Mouse (Mus musculus) adrenal gland, postnatal 14 days (tissue): ENCODE results near the gene Ncs1. TPM values are rescaled to one million over a fixed set of nuclear protein-coding genes. Genes with fewer than 3 reads are reported as not detected.

Experiments used
- DNase-seq: peaks from one replicate; pipeline ENCODE4 v3.0.0; 2021; ENCODE audit warnings: mixed read lengths
- total RNA-seq: library from RNA; stranded (reverse); gene quantifications from 2 replicates; pipeline ENCODE4 v1.2.3, GENCODE M21; 2021

Gene Ncs1
- total RNA-seq, 1 experiment from 2014 or later, result 3.4 TPM

DNA sequence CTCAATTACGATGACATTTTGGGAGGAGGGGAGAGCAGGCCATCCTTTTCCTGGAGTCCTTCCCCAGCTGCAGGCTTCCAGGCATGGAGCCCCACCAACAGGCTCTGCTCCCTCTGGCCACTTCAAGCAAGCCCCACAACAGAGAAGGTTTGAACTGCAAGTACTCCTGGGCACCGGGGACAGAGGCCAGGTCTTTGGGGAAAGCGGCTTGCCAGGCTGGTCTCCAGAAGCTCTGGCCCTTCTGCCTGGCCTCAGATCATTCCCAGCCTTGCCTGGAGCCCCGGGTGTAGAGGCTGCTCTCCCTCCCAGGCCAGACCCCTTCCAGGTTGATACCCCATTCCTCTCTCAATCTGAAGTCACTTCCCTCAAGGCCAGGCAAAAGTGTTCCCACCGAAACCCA is 572 bp upstream of the Ncs1 start:
- peak; percentile 56 for DNase-seq

DNA sequence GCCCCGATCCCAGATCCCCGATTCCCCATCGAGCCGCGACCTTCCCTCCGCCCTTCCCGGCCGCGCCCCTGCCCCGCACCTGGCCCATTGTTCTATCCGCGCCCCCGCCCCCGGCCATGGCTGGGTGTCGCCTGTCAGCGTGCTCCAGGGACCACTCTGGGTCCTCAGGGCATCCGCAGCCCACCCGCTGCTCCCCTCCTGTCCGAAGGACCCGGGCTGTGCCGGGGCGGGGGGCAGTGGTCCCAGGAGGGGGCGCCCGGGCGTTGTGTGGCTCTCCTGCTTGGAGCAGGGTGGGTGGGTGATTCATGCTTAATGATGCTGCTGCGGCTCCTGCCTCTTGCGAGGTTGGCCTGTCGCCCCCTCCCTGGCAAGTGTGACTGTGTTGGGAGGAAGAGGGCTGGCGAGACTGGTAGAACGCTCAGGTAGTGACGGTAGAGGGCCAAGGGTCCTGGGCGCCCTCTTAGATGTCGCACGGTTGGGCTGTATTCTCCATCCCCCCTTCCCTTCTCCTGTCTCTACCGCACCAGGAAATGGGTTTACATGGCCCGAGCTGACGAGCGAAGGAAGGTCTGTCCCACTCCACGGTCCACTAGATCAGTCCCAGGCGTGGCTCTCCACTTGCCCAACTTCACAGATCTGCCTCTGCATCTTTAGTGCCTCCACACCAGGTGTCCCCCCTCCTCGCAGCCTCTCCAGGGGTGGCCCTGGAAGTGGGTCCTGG is 788 bp downstream of the Ncs1 start:
- peak; percentile 45 for DNase-seq

DNA sequence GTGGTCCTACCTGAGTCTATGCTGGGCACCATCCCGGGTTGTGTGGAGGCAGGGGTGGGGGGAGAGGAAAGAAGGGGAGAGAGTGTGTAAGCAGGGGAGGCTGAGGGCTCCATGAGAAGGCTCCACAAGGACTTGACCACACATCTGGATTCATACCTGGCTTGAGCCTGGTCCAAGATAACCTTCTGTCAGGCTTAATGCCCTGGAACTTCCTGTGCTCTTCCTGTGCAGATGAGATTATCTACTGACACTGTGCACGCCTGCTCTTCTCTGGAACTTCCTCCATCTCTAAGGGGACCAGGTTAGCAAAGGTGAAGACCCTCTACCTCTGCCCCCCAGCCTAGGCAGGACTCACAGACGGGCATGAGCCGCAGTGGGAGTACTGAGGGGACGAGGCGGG is 3.2 kb downstream of the Ncs1 start:
- DNase-seq, result no peak

DNA sequence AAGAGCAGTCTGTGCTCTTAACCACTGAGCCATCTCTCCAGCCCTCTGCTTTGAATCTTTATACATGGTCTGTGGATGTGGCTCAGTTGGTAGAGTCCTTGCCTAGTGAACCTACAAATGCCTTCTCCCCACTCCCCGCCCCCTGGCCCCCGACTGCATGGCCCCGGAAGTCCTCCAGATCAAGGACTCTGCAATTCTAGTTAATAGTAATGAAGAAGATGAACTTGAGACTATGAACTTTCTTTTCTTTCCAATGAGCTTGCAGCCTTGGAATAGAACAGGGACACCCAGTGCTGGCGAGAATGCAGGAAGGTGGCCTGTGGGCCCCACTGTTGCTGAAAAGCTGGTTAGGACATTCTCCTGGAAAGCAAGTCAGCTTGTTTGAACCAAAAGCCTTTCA is 6.5 kb downstream of the Ncs1 start:
- no peak for DNase-seq

DNA sequence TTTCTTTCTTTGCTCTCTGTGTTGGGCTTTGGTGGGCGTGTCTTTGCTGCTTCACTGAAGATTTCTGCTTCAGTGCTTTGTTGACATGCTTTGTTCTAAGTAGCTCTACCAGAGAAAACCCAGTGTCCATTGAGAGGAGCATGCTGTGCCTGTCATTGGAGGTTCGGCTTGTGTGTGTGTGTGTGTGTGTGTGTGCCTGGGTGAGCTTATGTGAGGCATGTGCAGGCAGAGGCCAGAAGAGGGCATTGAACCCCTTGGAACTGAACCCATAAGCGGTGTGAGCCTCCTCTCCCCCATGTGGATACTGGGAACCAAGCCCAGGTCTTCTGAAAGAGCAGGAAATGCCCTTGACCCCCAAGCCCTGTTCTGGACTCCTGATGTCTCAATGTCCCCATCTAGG is 7.8 kb downstream of the Ncs1 start:
- DNase-seq, result no peak

DNA sequence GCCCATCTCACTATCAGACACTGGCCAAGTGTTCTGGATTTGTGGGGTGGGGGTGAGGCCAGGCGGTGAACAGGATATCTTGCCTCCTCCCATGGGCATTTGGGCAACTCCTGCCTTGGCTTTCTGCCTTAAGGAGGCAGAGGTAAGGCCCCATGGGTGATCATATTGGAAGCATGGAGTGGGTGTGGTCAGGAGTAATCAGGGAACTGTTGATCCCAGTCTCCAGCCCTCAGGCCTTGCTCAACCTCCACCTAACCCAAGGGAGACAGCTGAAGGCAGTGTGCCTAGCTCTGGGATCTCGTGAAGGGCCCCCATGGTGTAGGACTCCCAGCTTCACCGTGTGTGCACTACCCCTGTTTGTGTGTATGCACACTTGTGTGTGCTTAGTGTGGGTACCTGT is 9.2 kb downstream of the Ncs1 start:
- DNase-seq, result peak; percentile 50

DNA sequence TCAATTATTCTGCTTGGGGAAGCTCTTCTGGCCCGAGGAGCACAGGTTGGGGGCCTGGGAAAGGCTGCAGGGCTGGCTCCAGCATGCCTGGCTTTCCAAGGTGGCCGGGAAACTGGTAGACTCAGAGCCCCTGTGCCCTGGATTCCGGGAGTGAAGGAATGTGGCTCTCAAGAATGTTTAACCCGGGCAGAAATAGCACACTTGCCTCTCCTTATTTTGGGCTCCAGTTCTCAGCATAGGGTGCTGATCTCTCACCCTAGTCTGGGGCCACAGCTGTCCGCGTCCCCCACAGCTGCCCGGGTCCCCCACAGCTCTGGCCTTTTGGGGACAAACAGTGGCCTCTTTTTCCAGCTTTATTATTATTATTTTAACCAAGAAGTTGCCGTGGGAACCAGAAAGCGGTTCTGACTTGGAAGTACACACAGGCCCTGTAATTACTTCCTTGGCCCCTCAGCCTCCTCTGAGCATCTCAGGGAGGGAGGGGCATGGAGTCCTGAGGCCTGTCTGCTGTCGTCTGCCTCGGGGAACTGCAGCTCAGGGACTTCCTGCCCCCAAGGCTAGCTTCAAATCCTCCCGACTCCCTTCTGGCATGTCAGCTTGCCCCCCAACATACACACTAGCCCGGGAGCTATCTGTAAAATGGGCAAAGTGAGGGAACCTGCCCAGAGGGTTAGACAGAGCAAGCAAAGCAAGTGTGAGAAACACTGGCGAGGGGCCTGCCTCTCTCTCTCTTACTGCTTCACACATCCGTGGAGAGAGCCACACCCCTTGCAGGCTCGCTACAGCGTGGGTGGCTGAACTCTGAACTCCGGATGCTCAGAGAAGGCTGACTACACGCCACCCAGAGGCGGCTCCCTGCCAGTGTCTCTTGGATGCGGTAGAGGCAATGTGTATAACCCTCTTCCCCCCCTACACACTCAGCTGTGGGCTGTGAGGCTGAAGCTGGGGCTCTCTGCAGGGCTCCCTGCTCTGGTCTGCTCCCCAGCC is 10.6 kb downstream of the Ncs1 start:
- peak; percentile 77 for DNase-seq

DNA sequence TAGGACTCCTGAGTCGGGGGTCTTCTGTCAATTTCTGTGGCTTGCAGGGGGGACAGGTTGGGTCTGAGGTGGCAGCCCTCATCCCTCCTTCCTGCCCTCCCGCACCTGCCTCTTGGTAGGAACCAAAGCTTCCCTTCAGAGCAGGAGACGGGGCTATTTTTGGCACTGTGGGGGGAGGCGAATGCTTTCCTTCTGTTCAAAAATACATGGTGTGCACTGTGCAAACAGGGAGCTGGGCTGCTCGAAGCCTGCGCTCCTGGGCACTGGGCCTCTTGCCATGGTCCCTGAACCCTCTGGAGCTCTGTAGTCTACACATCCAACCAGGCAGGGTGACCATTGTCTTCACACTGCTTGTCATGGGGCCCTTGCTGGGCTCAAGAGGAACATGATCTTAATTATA is 11.5 kb downstream of the Ncs1 start:
- no peak for DNase-seq

DNA sequence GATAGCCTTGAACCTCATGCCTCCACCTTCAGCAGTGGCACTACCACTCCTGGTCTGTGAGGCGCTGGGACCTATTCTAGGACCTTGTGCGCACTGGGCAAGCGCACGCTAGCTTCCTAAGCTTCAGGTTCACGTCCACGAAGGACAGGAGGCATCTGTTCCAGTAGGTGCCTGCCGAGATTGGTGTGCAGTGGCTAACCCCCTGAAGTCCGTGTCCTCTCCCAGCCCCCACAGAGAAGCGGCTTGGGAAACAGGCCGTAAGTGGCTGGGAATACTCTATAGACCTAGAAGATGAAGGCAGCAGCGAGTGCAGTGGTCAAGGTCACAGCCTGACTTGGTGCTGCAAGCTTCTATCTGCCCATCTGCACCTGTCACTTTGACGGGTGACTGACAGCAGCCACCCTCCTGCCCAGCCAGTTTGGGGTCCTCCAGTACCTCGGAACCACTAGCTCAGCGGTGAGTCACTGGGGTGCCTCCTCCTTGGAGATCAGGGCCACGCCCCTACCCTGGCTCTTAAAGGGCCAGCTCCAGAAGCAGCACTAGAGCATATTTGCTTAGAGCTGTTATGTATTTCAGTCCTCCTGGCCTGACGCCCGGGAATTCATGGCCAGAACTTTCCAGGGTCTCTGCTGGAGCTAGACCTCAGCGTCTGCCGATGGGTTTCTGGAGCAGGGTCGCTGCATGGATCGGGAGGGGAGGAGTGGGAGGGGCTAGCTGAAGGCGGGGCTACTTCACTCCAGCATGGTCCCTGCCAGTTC is 13.2 kb downstream of the Ncs1 start:
- DNase-seq, result peak; percentile 88

DNA sequence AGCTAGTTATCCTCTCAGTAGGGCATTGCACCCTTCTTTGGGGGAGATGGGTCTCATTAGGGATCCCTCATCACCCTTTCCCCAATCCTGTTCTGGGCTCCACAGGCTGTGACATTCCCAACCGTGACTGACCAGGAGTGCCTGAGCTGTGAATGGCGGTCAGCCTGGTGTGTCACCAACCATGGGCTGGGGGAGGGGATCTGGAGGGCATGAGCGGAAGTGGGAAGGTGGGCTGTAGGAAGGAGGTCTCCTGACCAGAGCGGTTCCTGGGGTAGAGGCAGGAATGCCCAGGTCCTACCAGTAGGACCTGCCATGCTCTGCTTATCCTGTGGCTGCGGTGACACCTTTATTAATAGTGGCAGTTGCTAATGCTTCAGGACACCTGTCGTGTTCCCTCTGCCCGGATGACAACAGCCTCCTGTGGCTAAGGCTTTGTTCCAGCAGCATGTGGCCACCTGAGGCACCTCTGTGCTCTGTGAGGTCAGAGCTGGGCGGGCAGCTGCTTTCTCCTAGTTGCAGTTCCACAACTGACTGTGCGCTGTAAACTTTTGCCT is 13.8 kb downstream of the Ncs1 start:
- DNase-seq, result peak; percentile 43

DNA sequence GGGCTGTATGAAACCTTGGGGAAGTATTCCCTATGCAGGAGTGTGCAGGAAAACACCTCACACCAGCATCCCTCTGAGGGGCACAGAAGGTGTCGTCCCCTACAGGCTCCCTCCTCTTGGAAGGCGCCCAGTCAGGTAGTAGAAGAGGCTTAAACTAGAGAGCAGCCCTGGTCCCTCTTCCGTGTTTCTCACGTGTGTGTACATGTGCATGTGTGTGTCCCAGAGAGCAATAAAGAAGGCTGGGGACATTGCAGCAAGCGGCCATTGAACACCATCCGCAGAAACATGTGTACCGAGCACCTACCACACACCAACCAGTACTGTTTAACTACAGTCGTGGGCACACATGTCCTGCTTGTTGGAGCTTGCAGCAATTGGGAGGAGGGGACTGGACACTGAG is 14.9 kb downstream of the Ncs1 start:
- no peak for DNase-seq

DNA sequence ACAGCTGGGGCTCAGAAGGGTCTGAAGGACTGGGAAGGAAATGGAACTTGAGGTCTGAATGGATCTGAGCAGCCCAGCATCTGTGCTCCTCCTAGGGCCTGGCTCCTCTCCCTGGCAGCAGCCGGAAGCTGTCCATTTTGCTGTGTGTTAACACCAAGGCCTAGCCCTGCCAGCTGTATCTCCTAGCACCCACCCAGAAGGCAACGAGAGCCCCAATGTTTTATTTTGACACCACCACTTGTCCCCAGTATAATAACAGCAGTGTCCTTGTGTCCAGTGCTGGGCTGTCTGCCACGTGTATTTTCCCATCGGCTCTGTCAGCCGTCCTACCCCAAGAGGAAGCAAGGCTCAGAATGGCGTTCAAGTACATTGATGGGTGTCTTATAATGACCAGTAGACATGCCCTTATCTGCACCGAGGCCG is 17.4 kb downstream of the Ncs1 start:
- DNase-seq, result no peak

DNA sequence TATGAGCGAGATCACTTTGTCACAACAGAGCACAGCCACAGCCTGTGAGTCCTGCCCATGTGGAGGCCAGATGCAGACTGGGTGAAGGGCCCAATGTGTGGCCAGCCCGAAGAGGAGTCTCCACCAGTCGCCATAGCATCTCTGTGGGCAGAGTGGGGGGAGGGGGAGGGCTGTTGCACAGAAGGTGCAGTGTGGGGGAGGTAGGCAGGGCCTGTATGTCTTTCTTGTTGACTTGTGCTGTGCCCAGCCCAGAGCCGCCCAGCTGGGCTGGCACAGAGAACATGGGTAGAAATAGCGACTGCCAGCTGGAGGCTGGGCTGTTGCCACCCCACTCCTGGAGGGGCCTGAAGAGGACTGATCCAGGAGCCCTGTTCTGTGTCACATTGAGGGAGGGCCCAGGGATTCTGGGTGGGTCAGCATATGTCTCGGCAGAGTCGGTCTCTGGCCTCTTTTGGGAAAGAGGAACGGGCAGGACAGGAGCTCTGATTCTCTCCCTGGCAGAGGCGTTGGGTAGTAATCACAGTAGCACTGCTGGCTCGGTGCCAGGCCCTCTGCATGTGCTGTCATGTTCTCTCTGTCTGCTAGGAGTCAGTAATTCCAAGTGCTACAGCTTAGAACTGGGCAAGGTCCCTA is 18.2 kb downstream of the Ncs1 start:
- peak; percentile 89 for DNase-seq

DNA sequence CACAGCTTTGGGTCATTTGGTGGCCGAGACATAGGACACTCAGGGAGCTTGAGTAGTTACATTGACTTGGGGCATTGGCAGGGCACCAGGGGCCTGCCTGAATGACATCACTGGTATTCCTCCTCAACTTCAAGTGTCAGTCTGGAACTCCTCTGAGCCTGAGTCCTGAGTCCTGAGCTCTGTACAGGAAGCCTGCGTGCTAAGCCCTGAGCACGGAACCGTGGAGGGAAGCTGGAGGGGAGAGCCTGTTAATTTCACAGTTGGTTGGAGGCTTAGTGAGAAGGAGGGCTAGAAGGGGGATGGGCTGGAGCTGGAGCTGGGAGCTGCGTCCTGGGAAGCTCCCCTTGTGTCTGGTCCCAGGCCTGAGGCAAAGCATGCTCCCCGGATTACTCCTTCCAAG is 21.8 kb downstream of the Ncs1 start:
- DNase-seq, result no peak

DNA sequence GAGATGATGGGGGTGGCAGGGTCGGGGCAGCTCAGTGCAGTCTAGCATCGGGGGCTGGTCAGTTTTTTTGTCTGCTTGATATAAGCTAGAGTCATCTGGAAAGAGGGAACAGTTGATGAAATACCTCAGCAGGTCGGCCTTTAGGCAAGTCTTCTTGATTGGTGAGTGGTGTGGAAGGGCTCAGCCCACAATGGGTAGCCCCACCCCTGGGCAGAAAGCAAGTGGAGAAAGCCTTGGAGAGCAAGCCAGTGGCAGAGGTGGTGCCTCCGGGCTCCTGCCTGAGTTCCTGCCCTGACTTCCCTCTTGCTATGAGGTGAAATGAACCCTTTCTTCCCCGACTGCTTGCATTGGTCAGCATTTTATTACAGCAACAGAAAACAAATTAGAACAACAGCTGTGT is 23.0 kb downstream of the Ncs1 start:
- DNase-seq, result no peak

DNA sequence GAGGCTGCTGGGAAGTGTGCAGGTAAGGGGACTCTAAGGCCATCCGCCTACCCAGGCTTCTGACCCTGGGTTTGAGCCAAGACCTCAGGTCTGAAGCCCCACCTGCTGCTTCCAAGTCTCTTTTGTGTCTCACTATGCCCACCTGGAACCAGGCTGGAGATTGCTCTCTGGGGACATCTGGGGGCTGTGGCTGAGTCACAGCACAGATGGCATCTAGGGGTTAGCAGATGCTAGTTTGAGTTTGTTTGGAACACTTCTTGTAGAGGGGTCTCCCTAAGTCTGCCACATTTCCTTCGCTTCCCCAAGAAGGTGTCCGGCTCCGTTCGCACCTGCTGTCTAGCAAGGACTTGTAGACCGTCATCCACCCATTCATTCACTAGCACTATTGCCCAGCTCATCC is 23.6 kb downstream of the Ncs1 start:
- DNase-seq, result no peak

DNA sequence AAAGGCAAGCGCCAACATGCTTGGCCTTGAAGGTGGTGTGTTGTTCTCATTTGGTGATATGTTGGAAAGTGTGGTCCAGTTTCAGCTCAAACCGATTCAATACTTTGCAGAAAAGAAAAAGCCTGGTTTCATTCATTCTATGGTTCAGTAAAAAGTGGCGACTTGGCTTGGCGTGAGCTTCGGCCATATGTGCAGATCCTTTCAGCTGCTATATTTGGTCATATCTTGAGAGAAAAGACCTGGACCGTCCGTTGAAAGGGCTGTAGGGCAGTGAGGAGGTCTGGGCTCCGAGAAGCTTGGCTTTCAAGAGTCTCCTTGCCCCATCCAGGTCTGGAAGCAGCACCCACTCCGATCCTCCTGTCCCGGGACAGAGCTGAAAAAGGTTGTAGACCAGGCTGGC is 24.2 kb downstream of the Ncs1 start:
- no peak for DNase-seq

DNA sequence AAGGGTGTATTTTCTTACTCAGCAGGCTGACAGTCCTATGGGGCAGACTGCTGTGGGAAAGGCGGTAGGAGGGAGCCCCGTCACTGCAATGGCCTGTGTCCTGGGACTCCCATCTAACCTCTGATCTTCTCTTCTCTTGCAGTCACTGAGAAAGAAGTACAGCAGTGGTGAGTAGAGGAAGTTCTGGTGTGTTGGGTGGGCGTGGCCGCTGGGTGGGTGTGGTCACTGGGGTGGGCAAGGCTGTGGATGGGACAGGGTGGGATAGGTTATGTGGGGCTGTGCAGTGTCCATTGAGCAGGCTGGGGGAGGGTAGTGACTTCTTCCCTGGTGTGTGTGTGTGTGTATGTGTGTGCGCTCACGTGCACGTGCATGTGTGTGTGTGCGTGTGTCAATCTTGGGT is 24.8 kb downstream of the Ncs1 start:
- DNase-seq, result no peak

DNA sequence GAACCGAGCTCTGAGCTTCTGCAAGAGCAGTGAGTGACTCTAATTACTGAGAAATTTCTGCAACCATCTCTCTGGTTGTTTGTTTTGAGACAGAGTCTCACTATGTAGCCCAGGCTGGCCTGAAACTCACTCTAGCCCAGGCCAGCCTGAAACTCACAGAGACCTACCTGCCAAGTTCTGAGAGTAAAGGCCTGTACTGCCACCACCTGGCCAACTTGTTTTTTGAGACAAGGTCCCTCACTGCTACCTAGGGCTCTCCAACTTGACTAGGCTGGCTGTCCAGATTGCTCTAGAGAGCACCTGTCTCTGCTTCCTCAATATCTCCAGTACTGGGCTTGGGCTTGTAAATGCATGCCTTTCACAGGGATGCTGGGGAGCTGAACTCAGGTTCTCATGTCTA is 25.4 kb downstream of the Ncs1 start:
- DNase-seq, result no peak

DNA sequence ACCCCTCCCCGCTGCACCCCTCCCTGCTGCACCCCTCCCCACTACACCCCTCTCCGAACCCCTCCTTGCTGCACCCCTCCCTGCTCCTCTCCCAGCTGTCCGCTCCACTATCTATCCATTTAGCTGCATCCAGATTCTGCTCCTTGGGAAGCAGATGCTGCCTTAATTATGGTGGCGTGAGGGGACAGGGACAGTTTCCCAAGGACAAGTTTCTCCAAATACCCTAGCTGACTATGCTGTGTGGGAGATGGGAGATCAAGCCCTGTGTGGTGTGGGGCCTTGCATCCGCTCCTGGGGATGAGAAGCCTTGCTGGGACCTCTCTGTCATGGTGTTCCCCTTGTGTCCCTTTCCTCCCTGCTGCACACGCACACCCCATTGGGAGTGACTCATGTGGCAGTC is 29.4 kb downstream of the Ncs1 start:
- no peak for DNase-seq

DNA sequence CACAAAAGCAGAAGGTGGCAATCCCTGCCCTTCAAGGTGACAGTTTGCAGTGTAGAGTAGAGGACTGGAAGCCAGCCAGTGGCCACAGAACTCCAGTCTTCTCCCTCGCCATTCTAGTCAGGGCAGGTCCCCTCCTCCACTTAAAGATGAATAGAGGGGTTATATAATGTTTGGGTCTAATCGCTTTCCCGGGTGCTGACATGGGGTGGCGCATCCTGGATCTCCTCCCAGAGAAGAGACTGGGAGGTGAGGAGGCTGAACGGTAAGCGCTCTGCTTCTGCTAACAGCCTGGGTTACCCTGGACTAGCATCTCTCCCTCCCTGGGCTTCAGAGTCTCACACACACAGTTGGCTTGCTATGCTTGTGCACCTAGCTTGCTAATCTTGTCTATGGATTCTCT is 32.2 kb downstream of the Ncs1 start:
- no peak for DNase-seq

DNA sequence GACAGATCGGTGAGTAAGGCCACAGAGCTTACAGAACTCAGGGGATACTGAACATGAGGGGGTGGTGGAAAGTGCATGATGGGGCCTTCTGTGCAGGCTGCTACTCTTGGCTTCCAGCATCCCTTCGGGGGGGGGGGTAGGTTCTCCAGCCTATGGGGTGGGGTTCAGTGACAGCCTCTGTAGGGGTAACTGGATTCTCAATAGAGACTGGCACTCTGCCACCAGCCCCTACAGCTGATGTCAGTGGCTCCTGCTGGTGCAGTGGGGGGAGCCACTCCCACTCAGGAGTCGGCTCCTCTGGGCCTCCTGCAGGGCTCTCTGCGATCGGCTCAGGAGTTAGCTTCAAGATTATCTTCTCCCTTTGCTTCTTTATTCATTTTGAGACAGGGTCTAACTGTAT is 32.9 kb downstream of the Ncs1 start:
- DNase-seq, result no peak
